Mouse (Mus musculus) thymus, adult 2 months (tissue): Measurements from ENCODE around the gene Mad2l2.

Source experiments
- CTCF ChIP-seq: fragments of 200-500 bp; IDR thresholded peaks from 2 replicates; pipeline ENCODE4 v1.5.1; 2012; ENCODE audit warnings: mild to moderate bottlenecking, control low read depth, low read length, moderate library complexity, borderline replicate concordance; ENCODE audit not compliant: control insufficient read depth, poor library complexity, insufficient read depth; ENCODE audit errors: extremely low read depth
- POLR2A ChIP-seq: fragments of 200-500 bp; IDR thresholded peaks from 2 replicates; pipeline ENCODE4 v1.6.1; 2012; ENCODE audit warnings: mild to moderate bottlenecking, low read length, control low read depth, moderate library complexity; ENCODE audit not compliant: control insufficient read depth, poor library complexity, insufficient read depth; ENCODE audit errors: extremely low read depth

DNA sequence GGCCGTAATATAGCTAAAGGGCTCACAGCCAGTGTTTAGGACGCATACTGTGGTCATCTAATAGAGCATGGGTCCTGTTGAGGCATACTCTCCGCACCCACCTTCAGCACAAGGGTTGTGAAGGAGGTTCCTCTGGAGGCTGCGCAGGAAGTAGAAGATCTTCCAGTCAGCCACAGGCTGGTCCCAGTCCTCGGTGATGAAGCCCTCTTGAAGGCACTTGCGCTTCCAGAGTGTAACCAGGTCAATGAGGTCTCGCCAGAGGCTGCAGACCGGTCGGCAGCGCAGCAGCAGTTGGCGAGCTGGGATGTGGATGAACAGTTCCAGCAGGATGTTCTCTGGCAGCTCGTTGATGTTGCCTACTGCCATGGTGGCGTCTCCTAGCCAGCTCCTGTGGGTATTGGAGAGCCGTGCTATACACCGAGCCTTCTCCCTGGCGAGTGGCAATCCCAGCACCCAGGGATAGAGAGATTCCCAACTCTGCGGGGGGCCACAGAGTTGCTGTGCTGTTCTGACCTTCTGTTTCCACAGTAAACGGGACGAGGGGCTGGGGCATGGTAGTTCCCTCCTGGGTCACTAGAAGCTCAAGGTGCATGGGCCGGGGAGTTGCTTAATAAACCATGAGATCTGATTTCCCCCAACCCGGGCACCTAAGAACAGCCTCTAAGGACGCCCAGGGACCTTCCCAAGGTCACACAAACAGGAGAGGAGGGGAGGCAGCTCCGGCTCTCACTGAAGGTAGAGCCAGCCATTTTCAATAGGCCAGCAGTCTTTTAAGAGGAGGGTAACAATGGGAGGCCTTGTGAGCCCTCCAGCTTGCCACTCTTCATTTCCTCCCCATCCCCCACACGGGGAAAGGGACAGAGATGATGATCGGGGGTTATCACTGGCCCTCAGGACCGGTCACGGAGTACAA is 28.5 kb downstream of the Mad2l2 start:
- no peak for TF ChIP-seq CTCF
- TF ChIP-seq POLR2A = no peak
